Mouse (Mus musculus): Measurements from ENCODE around the gene Tmx4.

The Tmx4 gene

GRCm38 (mm10) chr2:134559422-134559821 lies 84.5 kb downstream of the Tmx4 start:
- no peak for DNase-seq (ENCODE audit: low read depth, low spot score)

DNA sequence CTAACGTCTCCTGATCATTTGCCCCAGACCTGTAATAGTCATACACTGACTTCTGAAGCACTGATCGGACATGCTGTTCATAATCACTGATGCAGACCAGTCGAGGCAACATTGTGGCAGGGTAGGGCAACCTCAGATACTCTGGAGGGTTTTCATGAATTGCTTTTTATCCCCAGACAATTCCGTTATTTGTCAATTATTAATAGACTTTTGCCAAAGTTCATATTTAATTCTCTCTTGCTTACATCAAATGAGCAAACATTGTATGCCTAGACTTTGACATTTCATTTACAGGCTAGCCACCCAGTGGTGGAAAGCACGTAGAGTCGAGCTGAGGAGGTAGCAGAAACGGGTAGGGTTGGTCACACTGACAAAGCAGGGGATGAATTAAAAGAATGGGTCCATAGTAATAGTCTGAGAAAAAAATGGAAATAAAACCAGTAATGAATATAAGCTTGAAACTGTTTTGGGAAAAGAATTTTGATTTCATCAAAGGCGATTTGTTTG lies 89.7 kb downstream of the Tmx4 start, which contains the start of gene Hao1:
Hao1 (minus strand) TSS at position 148 of the 507 bp plus-strand sequence.
- DNase-seq (ENCODE audit: low read depth, low spot score): no peak

GRCm38 (mm10) chr2:134552358-134552757 lies 91.6 kb downstream of the Tmx4 start:
- DNase-seq (ENCODE audit: low read depth, low spot score): no peak

GRCm38 (mm10) chr2:134549770-134550169 lies 94.2 kb downstream of the Tmx4 start:
- peak; percentile 31 for DNase-seq (ENCODE audit: low read depth, low spot score)

DNA sequence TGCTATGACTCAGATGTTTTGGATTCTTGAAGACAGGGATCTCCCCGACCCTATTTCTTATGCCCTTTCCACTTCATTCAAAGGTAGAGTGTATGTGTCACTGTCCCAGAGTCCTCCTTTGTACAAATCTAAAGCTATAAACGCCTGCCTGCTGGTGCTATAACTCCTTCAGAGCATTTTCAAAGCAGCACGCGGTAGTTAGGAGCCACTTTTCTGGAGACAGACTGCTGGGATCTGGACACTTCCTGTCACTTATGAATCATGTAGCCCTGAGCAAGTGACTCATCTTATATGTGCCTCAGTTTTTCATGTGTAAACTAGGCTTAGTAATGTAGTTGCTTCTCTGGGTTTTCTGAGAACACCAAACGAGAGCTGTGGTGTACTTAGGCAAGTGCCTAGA lies 98.8 kb downstream of the Tmx4 start:
- no peak for DNase-seq (ENCODE audit: low read depth, low spot score)

DNA sequence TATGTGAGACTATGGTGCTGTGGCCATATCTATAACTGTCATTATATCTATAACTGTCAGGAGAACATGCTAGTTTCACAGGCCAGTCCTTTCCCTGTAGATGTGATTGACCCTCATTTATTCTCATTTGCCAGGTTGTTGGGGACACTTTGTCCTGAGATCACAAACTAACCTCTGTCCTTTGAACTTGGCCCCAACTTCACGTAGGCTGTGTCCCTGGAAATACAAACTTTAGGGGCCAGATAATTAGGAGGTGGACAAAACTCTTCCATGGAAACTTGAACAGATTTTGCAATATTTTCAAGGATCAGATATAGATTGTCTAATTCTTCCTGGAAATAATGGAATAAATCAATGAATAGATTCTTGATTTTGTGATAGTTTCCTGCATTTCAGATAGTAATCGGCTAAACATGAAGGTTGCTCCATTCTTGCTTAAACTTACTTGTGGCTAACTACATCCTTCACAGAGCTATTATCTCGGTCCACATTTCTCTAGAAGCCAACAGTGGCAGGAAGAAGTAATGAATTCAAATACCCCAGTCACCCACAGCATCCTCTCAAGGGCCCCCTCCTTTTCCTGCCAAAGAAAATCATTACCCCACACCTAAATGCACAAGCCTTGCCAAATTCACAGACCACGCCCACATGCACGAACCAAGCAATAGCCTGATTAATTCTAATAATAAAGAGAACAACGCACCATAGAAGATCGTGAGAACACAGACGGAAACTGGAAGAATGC lies 99.5 kb downstream of the Tmx4 start:
- no peak for DNase-seq (ENCODE audit: low read depth, low spot score)
